Mouse (Mus musculus): ENCODE data around the gene Nt5c1a.
A peak's percentile ranks its signal among the peaks of the same experiment; 100 is the strongest.

Nt5c1a gene

DNA sequence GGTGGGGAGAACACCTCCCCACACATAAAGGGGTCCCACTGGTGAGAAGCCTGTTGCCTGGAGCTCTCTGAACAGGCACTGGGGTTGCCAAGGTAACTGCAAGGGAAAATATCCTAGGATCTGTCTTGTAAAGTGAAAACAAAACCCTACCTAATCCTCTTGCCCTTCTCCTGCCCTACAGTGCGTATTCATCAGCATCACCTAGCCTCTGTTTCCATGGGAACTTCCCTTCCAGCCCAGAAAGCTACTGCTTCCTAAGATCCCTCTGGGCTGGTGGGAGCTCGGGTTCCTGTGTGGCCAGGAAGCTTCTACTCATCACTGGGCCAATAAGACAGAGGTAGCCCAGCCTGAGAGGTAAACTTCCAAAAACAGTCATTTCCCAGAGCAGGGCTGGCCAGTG lies 11.0 kb downstream of the Nt5c1a start:
- no peak for DNase-seq

DNA sequence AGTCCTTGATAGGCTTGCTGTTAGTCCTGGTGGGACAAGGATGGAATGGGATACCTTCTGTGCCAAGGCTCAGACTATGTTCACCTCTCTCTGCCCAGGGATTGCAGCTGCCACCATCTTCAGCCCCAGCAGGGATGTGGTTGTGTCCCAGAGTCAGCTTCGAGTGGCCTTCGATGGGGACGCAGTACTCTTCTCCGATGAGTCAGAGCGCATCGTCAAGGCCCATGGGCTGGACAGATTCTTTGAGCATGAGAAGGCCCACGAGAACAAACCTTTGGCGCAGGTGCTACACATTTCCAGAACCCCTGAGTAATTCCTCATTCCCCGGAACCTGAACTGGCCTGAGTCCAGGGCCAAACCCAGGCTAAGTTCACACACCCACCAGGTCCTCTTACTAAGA lies 12.7 kb downstream of the Nt5c1a start:
- no peak for DNase-seq

GRCm38 (mm10) chr4:123215367-123215766 lies 14.1 kb downstream of the Nt5c1a start:
- DNase-seq: no peak

GRCm38 (mm10) chr4:123216782-123217181 lies 15.5 kb downstream of the Nt5c1a start:
- peak; percentile 55 for DNase-seq

GRCm38 (mm10) chr4:123219720-123220357 lies 18.5 kb downstream of the Nt5c1a start:
- peak; percentile 70 for DNase-seq

DNA sequence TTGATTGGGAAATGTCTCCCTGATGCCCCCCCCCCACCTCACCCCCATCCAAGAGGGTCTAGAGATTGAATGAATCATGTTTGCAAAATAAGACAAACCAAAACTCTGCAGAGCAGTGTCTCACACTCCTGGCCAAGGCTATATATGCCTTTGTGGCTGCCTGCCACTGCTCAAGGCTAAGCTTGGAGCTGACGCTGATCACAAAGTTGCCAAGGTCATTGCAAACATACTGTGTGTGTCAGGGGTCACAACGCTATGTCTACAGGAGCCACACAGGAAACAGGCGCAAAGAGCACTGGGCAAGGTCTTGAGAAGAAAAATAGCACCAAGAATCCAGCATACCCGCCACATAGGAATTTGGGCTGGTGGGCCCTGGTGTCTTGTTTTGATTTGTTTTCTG lies 19.3 kb downstream of the Nt5c1a start:
- DNase-seq: no peak

DNA sequence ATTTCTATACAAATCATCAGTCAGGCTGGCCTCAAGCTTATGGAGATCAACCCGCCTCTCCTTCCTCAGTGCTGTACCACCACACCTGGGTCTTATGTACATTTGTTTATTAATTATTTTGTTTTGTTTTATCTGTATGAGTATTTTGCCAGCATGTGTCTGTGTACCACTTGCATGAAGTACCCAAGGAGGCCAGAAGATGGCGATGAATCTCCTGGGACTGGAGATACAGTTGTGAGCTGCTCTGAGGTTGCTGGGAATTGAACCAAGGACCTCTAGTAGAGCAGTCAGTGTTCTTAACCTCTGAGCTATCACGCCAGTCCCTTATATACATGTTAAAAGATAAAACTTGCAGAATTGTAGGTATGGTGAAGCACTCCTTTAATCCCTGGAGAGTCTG lies 22.0 kb downstream of the Nt5c1a start:
- DNase-seq: no peak

DNA sequence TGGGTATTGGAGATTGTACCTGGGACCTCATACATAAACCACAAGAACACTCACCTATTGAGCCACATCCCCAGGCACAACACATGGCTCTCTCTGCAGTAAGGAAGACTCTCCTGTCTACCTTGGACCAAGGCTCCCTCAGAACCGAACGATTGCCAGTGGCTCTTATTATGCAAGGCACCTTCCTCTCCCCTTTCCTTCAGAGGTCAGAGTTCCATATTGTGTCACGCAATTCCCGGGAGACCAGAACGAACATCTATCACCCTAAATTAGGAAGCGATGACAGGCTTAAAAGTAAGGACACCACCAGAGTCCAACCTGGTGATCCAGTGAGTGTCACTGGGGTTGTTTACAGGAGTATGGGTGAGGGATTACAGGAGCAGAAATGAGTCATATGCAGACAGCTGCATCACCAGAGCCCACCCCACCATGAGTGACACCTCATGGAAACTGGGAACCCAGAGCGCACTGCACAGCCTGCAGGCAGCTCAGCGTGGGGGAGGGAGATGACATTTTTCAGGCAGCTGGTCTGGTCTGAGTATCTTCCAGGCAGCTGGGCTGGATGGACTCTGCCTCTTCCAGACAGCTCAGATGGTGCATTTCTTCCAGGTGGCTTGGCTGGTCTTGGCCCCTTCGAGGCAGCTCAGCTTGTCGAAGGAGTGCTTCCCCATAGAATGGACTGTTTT lies 24.6 kb downstream of the Nt5c1a start:
- DNase-seq: no peak

DNA sequence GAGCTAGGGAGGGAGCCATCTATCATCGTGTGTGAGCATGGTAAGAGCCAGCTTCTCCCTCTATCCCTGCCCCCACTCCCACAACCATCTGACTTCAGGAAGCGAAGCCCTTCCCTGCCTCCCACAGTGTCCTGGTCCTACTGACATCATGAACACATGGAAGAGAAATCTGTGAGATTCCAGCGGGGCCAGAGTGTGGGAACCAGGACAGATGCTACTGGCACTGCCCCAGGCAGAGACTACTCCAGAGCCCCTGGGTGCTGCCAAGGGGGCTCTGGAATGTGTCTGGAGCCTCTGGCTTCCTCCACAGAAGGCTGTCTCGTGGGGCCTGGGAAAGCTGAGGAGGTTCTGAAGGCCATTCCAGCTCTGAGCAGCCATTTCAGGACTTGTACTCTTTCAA lies 26.4 kb downstream of the Nt5c1a start:
- DNase-seq: no peak

- DNase-seq: no peak
Observed at GRCm38 (mm10) chr4:123228270-123228669, 27.0 kb downstream of the Nt5c1a start.

DNA sequence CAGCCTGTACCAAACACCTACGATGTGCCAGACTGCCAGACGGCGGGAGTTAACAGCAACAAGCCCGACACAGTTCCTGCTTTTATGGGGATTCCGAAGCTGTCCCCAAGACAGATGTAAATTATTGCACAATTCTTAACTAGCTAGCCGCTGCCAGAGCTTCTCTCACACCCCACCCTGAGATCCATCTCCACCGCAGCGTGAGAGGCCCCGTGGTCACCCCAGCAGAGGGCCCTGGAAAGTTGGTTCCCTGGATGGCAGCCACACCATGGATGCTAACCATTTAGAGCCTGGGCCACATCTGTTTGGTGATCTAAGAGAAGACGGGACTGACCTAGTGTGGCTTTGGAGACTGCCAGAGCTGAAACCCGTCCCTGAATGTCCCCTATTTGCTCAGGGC lies 27.9 kb downstream of the Nt5c1a start:
- no peak for DNase-seq

DNA sequence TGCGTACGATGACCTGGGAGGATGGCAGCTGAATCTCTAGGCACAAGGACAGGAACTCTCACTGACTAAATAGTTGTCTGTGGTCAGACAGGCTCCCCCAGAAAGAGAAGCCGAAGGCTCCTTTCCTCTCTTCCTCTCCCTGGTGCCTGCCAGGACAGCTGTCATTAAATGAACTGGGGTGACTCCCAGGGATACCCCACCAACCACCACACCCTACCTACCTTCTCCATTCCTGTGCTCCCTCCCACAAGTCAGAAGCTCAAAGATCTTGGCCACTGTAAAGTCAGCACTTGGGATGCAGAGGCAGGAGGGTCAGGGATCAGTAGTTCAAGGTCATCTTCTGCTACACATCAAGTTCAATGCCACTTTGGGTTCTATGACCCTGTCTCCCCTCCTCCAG lies 31.5 kb downstream of the Nt5c1a start:
- DNase-seq: no peak

DNA sequence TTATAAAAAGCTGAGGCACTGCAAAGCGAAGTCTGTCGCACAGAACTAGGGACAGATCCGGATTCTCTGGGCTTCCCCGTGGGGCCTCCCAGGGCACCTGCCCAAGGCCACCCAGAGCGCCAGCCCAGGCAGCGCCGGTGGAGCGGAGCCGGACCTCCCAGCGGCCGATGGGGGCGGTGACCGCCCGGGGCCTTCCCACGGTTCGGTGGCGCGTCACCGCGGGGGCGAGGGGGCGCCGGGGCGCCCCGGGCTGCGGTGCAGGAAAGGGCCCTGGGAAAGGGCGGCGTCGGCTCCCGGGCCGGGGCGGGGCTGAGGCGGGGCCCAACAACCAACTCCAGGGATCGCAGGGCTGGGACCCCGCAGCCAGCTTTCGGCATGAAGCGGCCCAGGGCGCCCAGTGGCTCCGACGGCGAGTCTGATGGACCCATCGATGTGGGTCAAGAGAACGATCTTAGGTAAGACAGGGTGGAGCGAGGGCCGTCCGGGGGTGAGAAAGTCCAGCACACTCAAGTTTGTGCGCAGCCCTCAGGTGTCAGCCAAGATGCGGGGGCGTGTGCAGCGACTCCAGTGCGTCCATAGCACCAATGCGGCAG lies 32.3 kb downstream of the Nt5c1a start, which contains the start of gene Heyl:
Heyl (plus strand) TSS at position 65 of the 593 bp plus-strand sequence.
- no peak for DNase-seq

DNA sequence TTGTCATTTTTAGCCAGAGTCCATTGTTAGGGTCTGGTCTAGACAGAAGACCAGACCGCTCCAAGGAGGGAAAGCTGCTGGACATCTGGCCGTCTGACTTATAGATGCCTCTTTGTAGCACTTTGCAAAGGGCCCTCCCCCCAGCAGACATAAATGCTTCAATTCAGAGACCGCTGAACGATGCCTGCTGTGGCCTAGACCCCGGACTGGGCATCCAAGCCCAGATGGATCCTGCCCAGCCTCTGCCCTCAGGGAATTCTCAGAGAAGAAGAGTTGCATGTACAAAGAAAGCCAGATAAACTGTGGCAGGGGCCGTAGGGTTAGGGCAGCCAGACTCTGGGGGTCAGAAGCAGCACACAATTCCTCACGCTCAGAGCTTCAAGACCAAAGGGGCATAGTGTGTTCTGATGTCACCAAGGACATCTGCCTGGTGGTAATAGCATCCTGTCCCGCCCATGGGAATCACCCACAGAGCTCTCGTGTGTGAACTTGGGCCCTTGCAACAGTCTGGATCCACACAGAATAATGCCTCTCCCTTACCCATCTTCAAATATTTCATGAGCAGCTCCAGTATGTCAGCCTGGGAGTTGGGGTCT lies 34.6 kb downstream of the Nt5c1a start:
- no peak for DNase-seq

- no peak for DNase-seq
Observed at GRCm38 (mm10) chr4:123236431-123237031, 35.2 kb downstream of the Nt5c1a start.

GRCm38 (mm10) chr4:123237386-123238266 lies 36.3 kb downstream of the Nt5c1a start:
- DNase-seq: no peak

- no peak for DNase-seq
Observed at GRCm38 (mm10) chr4:123239361-123240203, 38.3 kb downstream of the Nt5c1a start.

DNA sequence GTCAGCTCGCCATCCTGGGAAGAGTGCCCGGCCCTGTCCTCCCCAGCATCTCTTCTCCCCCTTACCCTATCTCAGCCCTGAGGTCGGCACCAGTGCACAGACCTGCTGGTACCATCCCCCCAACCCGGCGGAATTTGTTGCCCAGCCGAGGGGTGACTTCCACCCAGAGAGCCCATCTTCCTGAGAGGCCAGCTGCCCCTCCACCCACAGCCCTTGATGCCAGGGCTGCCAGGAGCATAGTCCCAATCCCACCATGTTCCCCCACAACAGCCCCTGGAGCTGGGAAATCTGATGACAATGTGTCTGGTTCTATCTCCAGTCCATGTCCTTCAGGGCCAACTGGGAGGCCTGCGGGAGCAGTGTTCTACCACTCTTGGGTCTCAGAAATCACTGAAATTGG lies 44.9 kb downstream of the Nt5c1a start:
- no peak for DNase-seq

DNA sequence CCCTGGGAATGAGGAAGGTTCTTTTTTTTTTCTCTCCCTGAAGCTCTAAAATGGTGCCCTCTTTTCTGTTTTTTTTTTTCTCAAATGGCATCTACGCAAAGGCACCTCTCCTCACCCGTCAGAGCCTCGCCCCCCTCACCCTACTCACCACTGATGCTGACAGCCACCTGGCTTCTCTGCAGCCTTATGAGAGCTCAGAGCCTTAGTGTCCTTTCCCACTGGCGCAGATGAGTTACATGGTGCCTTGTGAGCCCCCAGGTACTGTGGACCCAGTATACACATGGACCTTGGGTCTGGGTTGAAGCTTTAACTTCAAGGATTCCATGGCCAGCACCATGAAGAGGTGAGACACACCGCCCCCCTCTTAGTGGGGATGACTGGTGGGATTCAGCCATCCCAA lies 45.3 kb downstream of the Nt5c1a start:
- no peak for DNase-seq

- DNase-seq: no peak
Observed at GRCm38 (mm10) chr4:123247147-123247880, 46.0 kb downstream of the Nt5c1a start.
